Mouse (Mus musculus) testis, adult 2 months (tissue): ENCODE results near the gene Pgm5.

ENCODE experiments used
- CTCF ChIP-seq: fragments of 200-500 bp; IDR thresholded peaks from 2 replicates; pipeline ENCODE4 v1.5.1; 2012; ENCODE audit warnings: low read depth, mild to moderate bottlenecking, inconsistent platforms, low read length, moderate library complexity; ENCODE audit not compliant: control insufficient read depth, insufficient read depth, insufficient replicate concordance
- POLR2A ChIP-seq: fragments of 200-500 bp; IDR thresholded peaks from 2 replicates; pipeline ENCODE4 v1.6.1; 2012; ENCODE audit warnings: low read depth, mild to moderate bottlenecking, inconsistent platforms, low read length, moderate library complexity; ENCODE audit not compliant: control insufficient read depth

GRCm38 (mm10) chr19:24770345-24770744 is 91.3 kb downstream of the Pgm5 start:
- no peak for TF ChIP-seq CTCF
- TF ChIP-seq POLR2A = no peak
